Mouse (Mus musculus) CH12.LX (cell line): Measurements from ENCODE around the gene Ttyh2.
A peak's percentile ranks its signal among the peaks of the same experiment; 100 is the strongest.

ENCODE experiments used
- CHD1 ChIP-seq: IDR thresholded peaks from 2 replicates; pipeline ENCODE4 v1.6.1; 2012; ENCODE audit warnings: low read depth, low read length, improper control_type of control experiment, inconsistent platforms
- CHD2 ChIP-seq: IDR thresholded peaks from 2 replicates; pipeline ENCODE4 v1.6.1; 2011; ENCODE audit warnings: low read length, improper control_type of control experiment
- CTCF ChIP-seq, 2 experiments: IDR thresholded peaks in 1 of 2; conservative IDR thresholded peaks in 1 of 2; 2 replicates each; pipeline ENCODE4 v1.5.1; 2011 to 2012; ENCODE audit warnings: low read depth in 2 of 2, low read length in 2 of 2, improper control_type of control experiment in 1 of 2, inconsistent platforms in 1 of 2, mild to moderate bottlenecking in 1 of 2, moderate library complexity in 1 of 2
- EP300 ChIP-seq: IDR thresholded peaks from 2 replicates; pipeline ENCODE4 v1.6.1; 2011; ENCODE audit warnings: low read length, improper control_type of control experiment
- POLR2A ChIP-seq: IDR thresholded peaks from 2 replicates; pipeline ENCODE4 v1.6.1; 2011; ENCODE audit warnings: low read depth, mild to moderate bottlenecking, improper control_type of control experiment, low read length
- TCF12 ChIP-seq: IDR thresholded peaks from 2 replicates; pipeline ENCODE4 v1.6.1; 2014; ENCODE audit warnings: low read depth, mild to moderate bottlenecking, inconsistent platforms, low read length, improper control_type of control experiment

DNA sequence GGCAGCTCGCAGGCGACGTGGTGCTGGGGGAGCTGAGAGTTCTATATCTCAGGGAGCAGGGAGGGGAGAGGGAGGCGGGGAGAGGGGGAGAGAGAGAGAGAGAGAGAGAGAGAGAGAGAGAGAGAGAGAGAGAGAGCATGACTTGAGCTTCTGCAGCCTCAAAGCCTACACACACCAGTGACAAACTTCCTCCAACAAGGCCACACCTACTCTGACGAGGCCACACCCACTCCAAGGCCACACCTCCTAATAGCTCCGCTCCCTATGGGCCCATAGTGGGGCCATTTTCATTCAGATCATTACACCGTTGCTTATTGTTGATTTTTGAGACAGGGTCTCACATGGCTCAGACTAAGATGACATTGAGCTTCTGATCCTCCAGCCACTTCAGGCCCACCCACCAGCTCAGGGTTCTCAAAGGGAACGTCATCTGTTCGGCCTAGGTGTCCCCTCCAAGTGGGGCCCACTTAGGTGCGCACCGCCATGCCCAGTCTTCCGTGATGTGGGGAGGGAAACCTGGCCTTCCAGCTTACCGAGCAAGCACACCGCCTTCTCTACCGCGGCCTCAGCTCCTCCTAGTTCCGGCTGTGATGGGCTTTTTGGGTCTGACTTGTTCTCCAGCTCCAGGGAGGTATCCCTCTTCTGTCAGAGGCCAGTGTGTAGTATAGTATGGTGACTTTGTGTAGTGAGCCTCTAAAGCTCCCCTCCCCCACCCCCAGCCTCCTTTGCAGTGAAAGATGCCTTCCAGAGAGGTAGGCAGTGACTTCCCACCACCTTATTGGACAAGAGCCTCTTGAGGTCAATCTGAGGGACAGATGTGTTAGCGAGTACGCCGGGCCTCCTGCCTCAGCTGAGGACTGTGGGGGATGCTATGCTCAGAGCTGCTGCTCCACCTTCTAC, 8.7 kb downstream of the Ttyh2 start:
- TF ChIP-seq CTCF (conservative IDR thresholded peaks at IDR 0.05 in 1 of 2, IDR thresholded peaks at IDR 0.05 in 1 of 2; ENCODE audit: low read depth in 2 of 2, low read length in 2 of 2) (no peak), EP300 (no peak), POLR2A (peak; percentile 20; the same call in 1 of the 2 replicates), TCF12 (0 out of 2 replicates have a peak, but pooled peaks have one; percentile 2), CHD2 (peak; percentile 33; the same call in 1 of the 2 replicates), CHD1 (no peak)
